8 mouse cellular contexts compared by ENCODE assay signal in the genomic region with DNA sequence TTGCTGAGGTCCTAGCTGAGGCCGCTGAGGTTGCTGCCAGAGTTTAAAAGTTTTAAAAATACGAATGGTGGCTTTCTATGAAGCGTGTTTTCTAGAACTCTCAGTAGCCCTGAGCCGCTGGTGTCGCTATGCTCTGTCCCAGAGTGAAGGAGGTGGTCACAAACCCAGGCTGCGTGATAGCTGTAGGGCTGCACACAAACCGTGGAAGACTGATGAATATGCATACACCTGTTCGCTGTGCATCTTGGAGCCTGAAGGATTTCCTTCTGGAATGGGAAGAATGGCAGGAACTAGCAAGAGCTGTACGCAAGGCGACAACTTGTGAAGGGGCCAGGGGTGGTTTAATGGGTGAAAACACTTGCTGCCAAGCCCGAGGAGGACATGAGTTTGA. TPM values are rescaled to one million over a fixed set of nuclear protein-coding genes. Genes with fewer than 3 reads are reported as not detected.
DNase-seq lines count a peak whose midpoint lies in the region; ATAC-seq and TF ChIP-seq lines count a peak whose summit lies in the region.

No protein-coding gene starts in this region.

- H3K36me3 ChIP-seq in hindbrain, embryonic 12.5 days = peaks cover 14% of the 10 kb centered on the region
- H3K36me3 ChIP-seq in megakaryocyte, embryonic 14.5 days (replicated peaks; ENCODE audit: low read length) = peaks cover 24% of the 10 kb centered on the region

- TF ChIP-seq CTCF in cortical plate, adult 2 months (IDR thresholded peaks at IDR 0.05; ENCODE audit: extremely low read depth, insufficient read depth, low read length) = no peak

- peak; percentile 72 for ATAC-seq in hindbrain, embryonic 12.5 days (ENCODE audit: low FRiP score)

- no peaks in the 10 kb centered on the region for H3K27me3 ChIP-seq in hindbrain, embryonic 12.5 days
- peaks cover 20% of the 10 kb centered on the region for H3K27me3 ChIP-seq in megakaryocyte, embryonic 14.5 days (replicated peaks)

- H3K4me3 ChIP-seq in cortical plate, adult 2 months (ENCODE audit: insufficient read depth, low read length) = peak overlapping the region; percentile 87
- peak overlapping the region; percentile 51 for H3K4me3 ChIP-seq in hindbrain, embryonic 12.5 days
- peak overlapping the region; percentile 100 for H3K4me3 ChIP-seq in megakaryocyte, embryonic 14.5 days (replicated peaks)

- TF ChIP-seq POLR2A in cortical plate, adult 2 months (IDR thresholded peaks at IDR 0.05; ENCODE audit: extremely low read depth, insufficient read depth, low read length) = no peak

- DNase-seq in left cerebral cortex, adult 11 months (ENCODE audit: low spot score) = peak; percentile 9
- DNase-seq in left cerebral cortex, postnatal 4 days = no peak
- no peak for DNase-seq in gastrocnemius, postnatal 25 days
- DNase-seq in urinary bladder, adult 18-20 months (ENCODE audit: low spot score in 2 of 2) = no peak
- no peak for DNase-seq in adrenal gland, postnatal 10 days

- no peak overlapping the region for H3K27ac ChIP-seq in cortical plate, adult 2 months (ENCODE audit: insufficient read depth, low read length)
- H3K27ac ChIP-seq in hindbrain, embryonic 12.5 days = peak overlapping the region; percentile 36; the same call in 1 of the 2 replicates

- no peaks in the 10 kb centered on the region for H3K9me3 ChIP-seq in hindbrain, embryonic 12.5 days (replicated peaks)
- 0 out of 2 replicates have a peak, but pooled peaks cover 3% of the 10 kb centered on the region for H3K9me3 ChIP-seq in megakaryocyte, embryonic 14.5 days

- intact Hi-C loops in left cerebral cortex, postnatal 4 days (cut with DNase I) = no loop called here

- 2% methylated on average over 11 of the region's 11 CpGs for WGBS in hindbrain, embryonic 12.5 days

- peak overlapping the region; percentile 63 for H3K4me2 ChIP-seq in hindbrain, embryonic 12.5 days (replicated peaks)

- H3K9ac ChIP-seq in hindbrain, embryonic 12.5 days = peak overlapping the region; percentile 13; the same call in 1 of the 2 replicates

- H3K4me1 ChIP-seq in cortical plate, adult 2 months (ENCODE audit: control insufficient read depth, insufficient read depth, low read length) = no peaks in the 10 kb centered on the region; the same call in 1 of the 2 replicates
- H3K4me1 ChIP-seq in hindbrain, embryonic 12.5 days = peaks cover 24% of the 10 kb centered on the region
- peaks cover 31% of the 10 kb centered on the region for H3K4me1 ChIP-seq in megakaryocyte, embryonic 14.5 days

RNA-seq across cellular contexts. Expression of a gene that starts 0.6 kb away (rescaled TPM):
- 10 to 100 TPM; 22.3 to 22.9 TPM for total RNA-seq in left cerebral cortex, postnatal 4 days (2021)
- 19.2 and 21.1 TPM in 2 replicates for polyA plus RNA-seq in cortical plate, adult 2 months (2012; rRNA removed)
- polyA plus RNA-seq in hindbrain, embryonic 12.5 days (2016; fragmentation: Nextera tagmentation; extraction: Ambion mirVana) = 45.8 and 46.6 TPM in 2 replicates
- polyA plus RNA-seq in megakaryocyte, embryonic 14.5 days (2012; ENCODE audit: insufficient read depth, low replicate concordance) = 3.2 and 10.7 TPM in 2 replicates
- total RNA-seq in gastrocnemius, postnatal 25 days (2021) = 1 to 10 TPM; 3.5 to 5.4 TPM
- 10 to 100 TPM; 16.8 to 20.5 TPM for total RNA-seq in adrenal gland, postnatal 10 days (2021)
